Mouse (Mus musculus) heart, embryonic 10.5 days (tissue): Measurements from ENCODE around the gene Bahcc1. TPM values are rescaled to one million over a fixed set of nuclear protein-coding genes. Genes with fewer than 3 reads are reported as not detected.
A peak's percentile ranks its signal among the peaks of the same experiment; 100 is the strongest.

Experiments used
- DNase-seq: peaks from one replicate; pipeline ENCODE4 v3.0.0-alpha.2; 2017; ENCODE audit warnings: low spot score
- H3K27ac ChIP-seq: fragments of 300-500 bp; sonication (generic); 2 replicates; pipeline ENCODE4 v1.5.1; 2016; ENCODE audit warnings: mild to moderate bottlenecking
- H3K27me3 ChIP-seq: fragments of 300-500 bp; sonication (generic); 2 replicates; pipeline ENCODE4 v1.6.1; 2016; ENCODE audit warnings: mild to moderate bottlenecking; ENCODE audit not compliant: poor library complexity, insufficient read depth, severe bottlenecking
- H3K36me3 ChIP-seq: fragments of 300-500 bp; sonication (generic); 2 replicates; pipeline ENCODE4 v1.6.1; 2016; ENCODE audit warnings: mild to moderate bottlenecking, moderate library complexity
- H3K4me1 ChIP-seq: fragments of 300-500 bp; sonication (generic); 2 replicates; pipeline ENCODE4 v1.6.1; 2016; ENCODE audit warnings: mild to moderate bottlenecking
- H3K4me3 ChIP-seq: fragments of 300-500 bp; sonication (generic); 2 replicates; pipeline ENCODE4 v1.5.1; 2016; ENCODE audit warnings: mild to moderate bottlenecking, moderate library complexity
- H3K9me3 ChIP-seq: fragments of 300-500 bp; sonication (generic); 2 replicates; pipeline ENCODE4 v1.6.1; 2016; ENCODE audit warnings: mild to moderate bottlenecking, moderate library complexity
- WGBS: fragments of 180-500 bp; shearing (Covaris S2); methylation state at CpG from one replicate; pipeline ENCODE4 v1.1.7; 2016; 5-methylcytosine and 5-hydroxymethylcytosine counted together
- polyA plus RNA-seq: library from polyadenylated mRNA; unstranded; fragments of >200 nt; fragmentation: Nextera tagmentation; extraction: Ambion mirVana; gene quantifications from 2 replicates; pipeline ENCODE4 v1.2.1, GENCODE M21; 2016

Gene Bahcc1
- polyA plus RNA-seq, 1 experiment from 2014 or later = 12.9 TPM

- 2% methylated on average over 89 of the region's 89 CpGs for WGBS
Measured at GRCm38 (mm10) chr11:120237166-120238131, 4.7 kb downstream of the Bahcc1 start.

GRCm38 (mm10) chr11:120238306-120238705 is 5.6 kb downstream of the Bahcc1 start:
- Histone ChIP-seq H3K4me1 (peaks cover 64% of the 10 kb centered on the region), H3K27ac (peak overlapping the region; percentile 99), H3K9me3 (no peaks in the 10 kb centered on the region), H3K36me3 (peaks cover 9% of the 10 kb centered on the region; the same call in 1 of the 2 replicates), H3K4me3 (peak overlapping the region; percentile 89), H3K27me3 (no peaks in the 10 kb centered on the region)
- DNase-seq = no peak
- 9% methylated on average over 8 of the region's 8 CpGs for WGBS

More at GRCm38 (mm10) chr11:120237166-120238131, 4.7 kb downstream of the Bahcc1 start:
- Histone ChIP-seq H3K4me1 (peaks cover 55% of the 10 kb centered on the region), H3K36me3 (peaks cover 9% of the 10 kb centered on the region; the same call in 1 of the 2 replicates), H3K9me3 (no peaks in the 10 kb centered on the region), H3K27ac (peak overlapping the region; percentile 99), H3K4me3 (peak overlapping the region; percentile 89), H3K27me3 (no peaks in the 10 kb centered on the region)
- DNase-seq = peak; percentile 82

- Histone ChIP-seq H3K27me3 (no peaks in the 10 kb centered on the region), H3K4me1 (peaks cover 70% of the 10 kb centered on the region), H3K27ac (peak overlapping the region; percentile 99), H3K9me3 (no peaks in the 10 kb centered on the region), H3K36me3 (peaks cover 9% of the 10 kb centered on the region; the same call in 1 of the 2 replicates), H3K4me3 (peak overlapping the region; percentile 89)
- peak; percentile 77 for DNase-seq
- WGBS = 4% methylated on average over 8 of the region's 8 CpGs
Measured at GRCm38 (mm10) chr11:120238751-120239359, 6.1 kb downstream of the Bahcc1 start.

- Histone ChIP-seq H3K27me3 (no peaks in the 10 kb centered on the region), H3K27ac (peak overlapping the region; percentile 99), H3K4me3 (peak overlapping the region; percentile 89), H3K4me1 (peaks cover 77% of the 10 kb centered on the region), H3K36me3 (peaks cover 9% of the 10 kb centered on the region; the same call in 1 of the 2 replicates), H3K9me3 (no peaks in the 10 kb centered on the region)
- 4% methylated on average over 11 of the region's 11 CpGs for WGBS
- DNase-seq = no peak
Measured at GRCm38 (mm10) chr11:120239581-120239991, 6.8 kb downstream of the Bahcc1 start.

GRCm38 (mm10) chr11:120240206-120240605 is 7.5 kb downstream of the Bahcc1 start:
- peak overlapping the region; percentile 99 for H3K27ac ChIP-seq
- peaks cover 83% of the 10 kb centered on the region for H3K4me1 ChIP-seq
- H3K9me3 ChIP-seq = no peaks in the 10 kb centered on the region
- 0% methylated on average over 10 of the region's 10 CpGs for WGBS
- peak overlapping the region; percentile 89 for H3K4me3 ChIP-seq
- peaks cover 9% of the 10 kb centered on the region; the same call in 1 of the 2 replicates for H3K36me3 ChIP-seq
- no peaks in the 10 kb centered on the region for H3K27me3 ChIP-seq
- DNase-seq = peak; percentile 93

- H3K27me3 ChIP-seq = no peaks in the 10 kb centered on the region
- no peaks in the 10 kb centered on the region for H3K9me3 ChIP-seq
- peaks cover 9% of the 10 kb centered on the region; the same call in 1 of the 2 replicates for H3K36me3 ChIP-seq
- H3K4me1 ChIP-seq = peaks cover 85% of the 10 kb centered on the region
- peak overlapping the region; percentile 89 for H3K4me3 ChIP-seq
- 12% methylated on average over 29 of the region's 29 CpGs for WGBS
- peak; percentile 75 for DNase-seq
- peak overlapping the region; percentile 99 for H3K27ac ChIP-seq
Measured at GRCm38 (mm10) chr11:120240941-120241890, 8.5 kb downstream of the Bahcc1 start.

- Histone ChIP-seq H3K4me3 (peak overlapping the region; percentile 89), H3K4me1 (peaks cover 86% of the 10 kb centered on the region), H3K27me3 (no peaks in the 10 kb centered on the region), H3K36me3 (peaks cover 6% of the 10 kb centered on the region; the same call in 1 of the 2 replicates), H3K27ac (peak overlapping the region; percentile 99), H3K9me3 (no peaks in the 10 kb centered on the region)
- 41% methylated on average over 6 of the region's 6 CpGs for whole genome bisulfite sequencing
- no peak for DNase-seq
Measured at GRCm38 (mm10) chr11:120241981-120242725, 9.4 kb downstream of the Bahcc1 start.

GRCm38 (mm10) chr11:120242726-120243530 is 10.2 kb downstream of the Bahcc1 start:
- no peak for DNase-seq
- Histone ChIP-seq H3K27me3 (no peaks in the 10 kb centered on the region), H3K9me3 (no peaks in the 10 kb centered on the region), H3K36me3 (no peaks in the 10 kb centered on the region), H3K4me3 (no peak overlapping the region), H3K27ac (peak overlapping the region; percentile 99), H3K4me1 (peaks cover 93% of the 10 kb centered on the region)
- 73% methylated on average over 22 of the region's 22 CpGs for WGBS

GRCm38 (mm10) chr11:120243531-120243820 is 10.7 kb downstream of the Bahcc1 start:
- H3K4me1 ChIP-seq = peaks cover 96% of the 10 kb centered on the region
- no peak overlapping the region for H3K4me3 ChIP-seq
- peak overlapping the region; percentile 99 for H3K27ac ChIP-seq
- H3K27me3 ChIP-seq = no peaks in the 10 kb centered on the region
- 78% methylated on average over 6 of the region's 6 CpGs for WGBS
- H3K9me3 ChIP-seq = no peaks in the 10 kb centered on the region
- DNase-seq = no peak
- H3K36me3 ChIP-seq = no peaks in the 10 kb centered on the region

- peak overlapping the region; percentile 38 for H3K27ac ChIP-seq
- DNase-seq = no peak
- H3K4me1 ChIP-seq = peaks cover 95% of the 10 kb centered on the region
- H3K36me3 ChIP-seq = no peaks in the 10 kb centered on the region; the same call in 1 of the 2 replicates
- no peaks in the 10 kb centered on the region for H3K27me3 ChIP-seq
- H3K9me3 ChIP-seq = no peaks in the 10 kb centered on the region
- 67% methylated on average over 10 of the region's 10 CpGs for WGBS
- H3K4me3 ChIP-seq = no peak overlapping the region
Measured at GRCm38 (mm10) chr11:120248160-120248793, 15.5 kb downstream of the Bahcc1 start.

- Histone ChIP-seq H3K9me3 (no peaks in the 10 kb centered on the region), H3K27ac (peak overlapping the region; percentile 39), H3K4me3 (no peak overlapping the region), H3K4me1 (peaks cover 95% of the 10 kb centered on the region), H3K27me3 (no peaks in the 10 kb centered on the region), H3K36me3 (no peaks in the 10 kb centered on the region; the same call in 1 of the 2 replicates)
- no peak for DNase-seq
- WGBS = 81% methylated on average over 6 of the region's 6 CpGs
Measured at GRCm38 (mm10) chr11:120248899-120249298, 16.2 kb downstream of the Bahcc1 start.
